Mouse (Mus musculus): Measurements from ENCODE around the gene Arnt2.
A peak's percentile ranks its signal among the peaks of the same experiment; 100 is the strongest.

Arnt2 gene

DNA sequence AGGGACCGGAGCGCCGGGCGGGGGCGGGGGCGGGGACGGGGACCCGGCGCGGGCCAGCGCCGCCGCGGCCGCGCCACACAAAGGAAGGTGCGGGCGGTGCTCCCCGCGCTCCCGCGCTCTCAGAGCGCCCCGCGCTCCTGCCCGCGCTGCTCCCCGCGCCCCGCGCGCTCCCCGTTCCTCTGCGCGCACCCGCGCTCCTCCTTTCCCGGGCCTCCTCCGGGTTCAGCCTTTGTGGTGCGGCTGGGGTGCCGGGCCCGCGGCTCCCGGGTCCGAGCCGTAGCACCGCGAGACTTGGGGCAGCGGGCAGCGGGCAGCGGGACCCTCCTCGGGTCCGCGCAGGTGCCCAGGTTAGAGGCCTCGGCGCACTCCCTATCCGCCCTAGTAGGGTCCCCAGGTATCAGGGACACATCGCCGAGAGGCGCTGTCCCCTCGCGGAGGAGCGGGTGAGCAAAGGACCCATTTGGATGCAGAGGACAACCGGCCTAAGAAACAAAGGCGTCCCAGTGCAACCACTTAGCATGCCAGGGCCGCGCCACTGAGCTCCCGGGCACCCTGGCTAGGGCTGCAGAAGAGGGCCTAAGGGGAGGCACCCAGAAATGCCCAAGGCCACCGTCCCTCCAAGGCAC is at the start of gene Arnt2:
Arnt2 (minus strand) TSS at position 281 of the 626 bp plus-strand sequence.
- DNase-seq (ENCODE audit: low spot score in 2 of 2), result no peak

DNA sequence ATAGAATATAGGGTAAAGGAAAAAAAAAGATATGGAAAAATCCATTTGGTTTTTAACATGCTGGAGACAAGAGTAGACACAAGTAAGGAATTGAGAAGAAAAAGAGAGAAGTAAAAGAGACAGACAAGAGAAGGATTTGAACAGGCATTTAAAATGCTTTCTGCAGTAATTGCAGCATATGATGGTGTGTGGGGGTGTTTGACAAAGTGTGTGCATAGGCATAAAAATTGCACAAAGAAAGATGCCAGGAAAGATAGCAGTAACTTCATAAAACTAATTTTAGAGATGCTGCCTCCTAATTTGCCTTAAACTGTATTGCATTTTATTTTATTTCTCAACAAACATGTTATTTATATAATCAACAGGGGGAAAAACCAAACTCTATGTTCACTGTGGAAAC is 41.7 kb upstream of the Arnt2 start:
- no peak for DNase-seq (ENCODE audit: low spot score in 2 of 2)

DNA sequence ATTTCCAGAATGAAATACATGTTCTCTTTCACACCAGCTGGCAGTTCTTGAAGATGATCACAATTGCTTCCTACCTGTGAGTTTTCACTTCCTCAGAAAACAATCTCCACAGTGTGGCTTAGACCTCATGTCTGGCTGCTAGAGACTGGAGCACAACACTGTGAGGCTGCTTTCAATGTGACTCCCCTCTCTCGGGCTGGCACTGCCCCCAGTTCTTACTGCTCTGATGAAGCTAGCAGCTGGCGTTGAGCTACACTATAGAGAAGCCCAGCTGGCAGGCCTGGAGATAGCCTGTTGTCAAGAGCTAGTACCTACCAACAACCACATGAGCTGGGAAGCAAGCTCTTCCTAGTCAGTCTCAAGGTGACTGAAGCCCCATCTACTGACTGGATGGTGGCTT is 39.1 kb upstream of the Arnt2 start:
- no peak for DNase-seq (ENCODE audit: low spot score in 2 of 2)

DNA sequence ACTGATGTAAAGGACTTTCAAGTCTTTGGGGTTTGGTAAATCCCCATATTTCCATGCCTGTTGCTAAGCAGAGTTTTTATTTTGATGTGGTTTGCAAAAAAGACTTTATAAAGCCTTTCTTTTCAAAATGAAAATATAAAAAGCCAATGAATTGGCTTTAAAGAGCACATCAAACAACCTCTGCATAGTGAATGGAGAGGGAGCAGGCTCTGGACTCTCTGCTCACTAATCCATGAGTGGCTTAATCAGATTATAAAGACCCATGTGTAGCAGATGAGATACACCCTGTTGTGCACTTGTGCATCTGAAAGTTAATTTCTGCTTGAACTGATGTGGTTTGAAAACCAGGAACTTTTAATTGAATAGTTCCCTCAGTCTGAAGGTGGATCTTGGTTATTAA is 38.5 kb upstream of the Arnt2 start:
- DNase-seq (ENCODE audit: low spot score in 2 of 2), result no peak

DNA sequence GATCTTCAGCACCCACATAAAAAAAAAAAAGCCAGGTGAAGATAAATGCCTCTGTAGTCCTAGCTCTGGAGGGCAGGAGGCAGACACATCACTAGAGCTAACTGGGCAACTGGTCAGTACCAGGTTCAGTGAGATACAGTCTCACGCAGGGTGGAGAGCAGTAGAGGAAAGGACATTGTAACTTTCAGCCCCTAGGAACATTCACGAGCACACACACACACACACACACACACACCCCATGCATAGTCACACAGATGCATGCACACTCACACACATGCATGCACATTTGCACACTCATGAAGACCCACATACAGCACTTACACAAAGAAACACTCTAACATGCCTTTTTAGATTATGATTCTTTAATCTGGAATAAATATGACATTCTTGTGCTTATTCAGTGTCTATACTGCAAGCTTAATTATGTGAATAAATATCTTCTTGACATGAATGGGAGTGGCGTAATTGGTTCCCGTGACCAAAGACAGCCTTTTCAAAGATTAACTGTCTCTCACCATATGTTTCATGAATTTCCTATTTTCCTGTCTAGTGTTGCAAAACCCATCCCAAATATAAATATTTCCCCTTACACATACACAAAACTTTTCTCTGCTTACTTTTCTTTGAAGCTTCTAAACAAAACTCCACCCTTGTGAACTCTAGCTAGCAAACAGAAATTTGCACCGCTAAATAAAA is 37.9 kb upstream of the Arnt2 start:
- no peak for DNase-seq (ENCODE audit: low spot score in 2 of 2)

DNA sequence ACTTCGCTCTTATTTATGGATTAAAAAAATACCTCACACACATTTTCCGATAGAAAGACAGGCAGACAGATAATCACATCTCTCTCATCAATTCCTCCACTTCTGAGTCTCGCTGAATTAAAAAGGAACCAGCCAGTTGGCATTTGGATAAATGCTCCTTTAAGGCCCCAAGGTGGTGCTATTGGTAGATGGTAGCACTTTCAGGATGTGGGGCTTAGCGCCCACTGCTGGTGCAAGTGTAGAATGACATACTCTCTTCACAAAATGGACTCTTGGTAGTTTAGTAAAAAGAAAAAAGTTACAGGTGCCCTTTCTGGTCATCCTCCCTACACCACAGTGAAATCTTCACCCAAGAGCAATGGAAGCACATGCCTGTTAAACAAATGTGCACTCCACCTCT is 37.1 kb upstream of the Arnt2 start:
- DNase-seq (ENCODE audit: low spot score in 2 of 2), result peak in 1 of 2 experiments; percentile 21

DNA sequence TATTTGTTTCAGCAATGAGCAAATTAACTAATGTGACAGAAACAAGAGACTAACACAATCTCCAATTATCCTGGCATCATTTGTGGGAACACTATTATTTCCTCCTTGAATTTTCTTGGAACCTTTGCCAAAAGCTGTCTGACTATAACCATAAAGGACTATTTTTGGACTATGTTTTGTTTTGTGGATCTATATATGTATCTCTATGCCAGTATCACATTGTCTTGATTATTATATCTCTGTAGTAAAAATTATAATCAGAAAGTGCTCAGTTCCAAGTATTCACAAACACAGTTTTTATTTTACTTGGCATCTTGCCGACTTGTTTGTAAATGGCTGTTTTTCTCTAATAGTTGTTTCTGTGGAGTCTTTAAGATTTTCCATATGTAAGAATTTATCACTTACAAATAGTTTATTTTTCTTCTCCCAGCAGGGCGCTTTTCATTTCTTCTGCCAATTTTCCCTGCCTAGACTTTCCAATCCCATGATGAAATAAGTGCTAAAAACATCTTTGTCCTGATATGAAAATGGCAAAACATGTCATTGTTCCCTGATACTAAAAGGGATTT is 32.5 kb upstream of the Arnt2 start:
- no peak for DNase-seq (ENCODE audit: low spot score in 2 of 2)

DNA sequence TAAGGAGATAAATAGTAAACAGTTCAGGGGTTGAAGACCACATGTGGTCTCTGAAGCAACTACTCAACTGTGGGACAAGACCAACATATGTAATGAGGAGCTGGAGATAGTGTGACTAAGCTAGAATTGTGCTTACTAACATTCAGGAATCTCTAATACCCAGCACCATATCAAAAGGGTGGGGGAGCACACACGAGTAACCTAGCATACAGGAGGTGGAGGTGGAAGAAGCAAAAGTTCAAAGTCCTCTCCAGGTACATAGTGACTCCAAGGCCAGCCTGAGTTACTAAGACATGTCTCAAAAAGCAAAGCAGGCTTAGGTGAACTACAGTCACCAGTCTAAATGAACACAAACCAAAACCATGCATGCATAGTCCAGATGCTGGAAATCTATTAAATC is 29.6 kb upstream of the Arnt2 start:
- DNase-seq (ENCODE audit: low spot score in 2 of 2), result no peak

DNA sequence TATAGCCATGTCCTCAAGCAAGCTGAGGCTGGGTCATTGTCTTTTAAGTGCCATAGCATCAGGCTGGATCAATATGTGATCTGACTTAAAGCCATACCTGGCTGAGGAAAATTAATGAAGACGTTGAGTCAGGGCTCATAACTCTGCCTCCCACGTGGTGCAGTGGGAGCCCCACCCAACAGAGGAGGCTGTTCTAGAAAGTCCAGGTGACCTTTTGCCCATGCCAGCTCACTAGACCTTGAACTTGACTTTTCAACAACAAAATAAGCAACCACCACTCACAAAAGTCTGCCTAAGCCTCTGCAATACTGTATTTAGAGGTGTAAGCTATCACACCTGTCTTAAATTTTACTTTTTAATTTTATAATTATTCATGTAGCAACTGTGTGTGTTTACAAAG is 24.9 kb upstream of the Arnt2 start:
- no peak for DNase-seq (ENCODE audit: low spot score in 2 of 2)

DNA sequence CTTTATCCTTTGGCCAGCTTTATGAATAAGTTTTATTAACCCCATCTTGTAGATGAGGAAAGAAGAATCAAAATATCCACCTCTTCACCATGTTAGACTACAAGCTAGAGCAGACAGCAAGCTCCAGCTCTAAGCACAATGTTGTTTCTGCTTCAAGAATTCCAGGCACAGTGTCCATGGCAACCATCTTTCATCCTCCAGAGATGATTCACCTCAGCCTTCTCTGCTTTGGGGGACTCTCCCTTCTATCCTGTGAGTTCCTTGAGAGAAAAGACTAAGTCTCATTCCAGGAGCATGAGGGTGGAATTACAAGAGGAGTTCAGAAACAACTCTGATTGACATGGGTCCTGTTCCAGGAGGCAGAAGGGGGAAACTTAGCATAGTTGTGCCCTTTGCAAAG is 22.2 kb upstream of the Arnt2 start:
- no peak for DNase-seq (ENCODE audit: low spot score in 2 of 2)

DNA sequence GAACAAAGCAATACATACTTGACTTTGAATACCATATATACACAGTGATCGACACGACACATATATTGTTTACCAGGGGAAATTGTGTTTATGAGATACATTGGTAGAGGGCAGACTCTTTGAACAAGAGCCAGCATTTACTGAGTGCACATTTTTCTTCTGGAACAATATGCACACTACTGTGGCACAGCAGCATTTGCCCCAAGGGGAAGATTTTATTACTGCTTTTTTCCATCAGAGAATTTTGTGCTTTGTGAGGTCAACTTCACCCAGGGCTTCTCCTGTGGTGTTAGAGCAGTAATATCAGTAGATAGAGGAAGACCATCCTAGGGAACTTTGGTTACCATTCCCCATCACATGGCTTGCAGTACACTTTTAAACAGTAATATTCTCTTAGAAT is 17.2 kb upstream of the Arnt2 start:
- DNase-seq (ENCODE audit: low spot score in 2 of 2), result no peak

DNA sequence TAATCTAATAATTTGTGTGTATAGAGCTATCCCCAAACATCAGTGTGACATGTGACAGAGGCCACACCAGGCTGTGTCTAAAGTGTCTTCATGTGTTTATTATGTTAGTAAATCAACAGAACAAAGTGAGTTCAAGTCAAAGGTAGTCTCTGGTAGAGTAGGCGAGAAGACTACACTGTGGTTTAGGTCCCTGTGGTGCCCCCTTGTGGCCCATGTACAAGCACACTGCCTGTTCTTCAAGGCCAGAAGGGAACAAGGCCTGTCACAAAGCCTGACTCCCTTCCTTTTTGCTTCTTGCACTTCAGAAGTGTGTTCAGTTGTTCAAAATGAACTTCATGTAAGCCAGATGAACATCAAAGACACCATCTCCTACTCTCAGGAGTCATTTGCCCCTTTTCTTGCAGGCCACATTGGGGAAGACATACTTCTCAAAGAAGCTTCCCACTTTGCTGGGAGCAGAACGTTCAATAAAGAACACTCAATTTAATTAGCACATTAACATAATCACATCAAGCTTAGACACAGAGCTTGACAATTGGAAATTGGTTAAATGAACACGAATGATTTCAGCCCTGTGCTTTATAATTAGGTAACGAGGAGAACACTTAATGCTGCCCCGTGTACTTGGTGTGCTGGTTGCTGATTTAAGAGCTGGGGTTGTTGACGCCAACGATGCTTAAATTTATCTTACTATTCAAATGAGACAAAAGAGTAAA is 14.9 kb upstream of the Arnt2 start:
- peak in 1 of 2 experiments; percentile 6 for DNase-seq (ENCODE audit: low spot score in 2 of 2)

DNA sequence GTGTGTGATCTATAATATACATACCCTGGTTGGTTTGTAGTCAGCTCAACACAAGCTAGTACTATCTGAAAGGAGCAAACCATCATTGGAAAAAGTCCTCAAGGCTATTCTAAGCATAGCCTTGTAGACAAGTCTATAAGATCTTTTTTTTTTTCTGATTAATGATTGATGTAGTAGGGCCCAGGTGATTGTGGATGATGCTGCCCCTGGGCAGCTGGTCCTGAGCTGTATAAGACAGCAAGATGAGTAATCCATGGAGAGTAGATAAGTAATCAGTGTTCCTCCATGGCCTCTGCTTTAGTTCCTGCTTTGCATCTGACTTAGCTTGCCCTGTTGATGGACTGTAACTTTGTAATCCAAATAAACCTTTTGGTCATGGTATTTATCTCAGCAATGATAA is 11.8 kb upstream of the Arnt2 start:
- DNase-seq (ENCODE audit: low spot score in 2 of 2), result no peak

DNA sequence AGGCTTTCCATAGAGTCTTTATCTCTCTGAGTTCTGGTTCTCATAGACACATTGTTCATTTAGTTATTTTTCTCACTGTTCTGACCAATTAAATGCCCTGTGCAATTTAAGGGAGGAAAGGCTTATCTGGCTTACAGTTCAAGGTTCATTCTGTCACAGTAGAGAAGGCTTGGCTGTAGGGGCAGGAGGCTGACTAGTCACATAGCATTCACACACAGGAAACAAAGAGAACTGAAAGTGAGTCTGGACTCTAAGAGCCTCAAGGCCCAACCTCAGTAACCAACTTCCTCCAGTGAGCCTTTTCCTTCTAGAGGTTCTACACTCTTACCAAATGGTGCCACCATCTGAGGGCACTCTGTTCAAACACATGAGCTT is 11.3 kb upstream of the Arnt2 start:
- no peak for DNase-seq (ENCODE audit: low spot score in 2 of 2)

DNA sequence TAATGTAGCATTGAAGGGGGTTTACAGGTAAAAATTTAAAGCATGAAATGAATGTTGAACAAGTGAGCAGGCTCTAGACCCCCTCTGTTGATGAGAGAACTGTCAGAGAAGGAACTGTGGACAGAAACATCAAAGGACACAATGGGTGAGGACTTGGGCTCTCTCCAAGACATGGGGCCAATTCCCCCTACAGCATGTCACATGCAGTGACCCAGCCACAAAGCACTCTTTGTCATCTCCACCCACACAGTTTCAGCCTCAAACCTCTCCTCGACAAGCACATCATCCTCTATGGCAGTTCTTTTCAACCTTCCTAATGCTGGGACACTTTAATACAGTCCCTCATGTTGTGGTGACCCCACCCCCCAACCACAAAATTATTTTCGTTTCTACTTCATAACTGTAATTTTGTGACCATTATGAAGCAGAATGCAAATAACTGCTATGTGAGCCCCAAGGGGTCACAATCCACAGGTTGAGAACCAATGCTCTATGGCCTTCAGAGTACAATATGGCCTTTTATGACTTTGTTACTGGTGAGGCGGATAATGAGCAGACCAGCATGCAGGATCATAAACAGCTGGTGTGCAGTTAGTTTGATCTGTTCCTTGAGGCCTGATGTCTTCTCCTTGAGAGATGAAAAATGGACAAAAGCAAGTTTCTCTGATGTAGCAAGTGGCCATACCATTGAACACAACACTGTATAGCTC is 10.8 kb upstream of the Arnt2 start:
- DNase-seq (ENCODE audit: low spot score in 2 of 2), result no peak

DNA sequence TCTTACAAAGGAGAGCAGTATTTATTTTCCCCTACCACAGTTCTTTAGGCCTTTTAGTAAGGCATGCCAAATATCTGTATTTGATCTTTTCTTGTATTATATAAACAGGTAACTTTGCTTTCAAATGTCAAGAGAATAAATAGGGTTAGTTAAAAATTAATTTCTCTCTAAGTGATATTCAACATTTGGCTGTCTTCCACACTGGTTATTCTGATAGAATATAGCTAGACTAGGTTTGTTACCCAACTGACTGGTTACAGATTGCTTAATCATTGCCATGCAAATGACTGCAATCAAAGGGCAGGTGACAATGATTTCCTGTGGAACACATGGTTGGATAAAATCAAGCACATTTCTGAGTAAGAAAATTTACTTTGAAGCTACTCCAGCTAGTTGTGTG is 7.5 kb upstream of the Arnt2 start:
- DNase-seq (ENCODE audit: low spot score in 2 of 2), result no peak

DNA sequence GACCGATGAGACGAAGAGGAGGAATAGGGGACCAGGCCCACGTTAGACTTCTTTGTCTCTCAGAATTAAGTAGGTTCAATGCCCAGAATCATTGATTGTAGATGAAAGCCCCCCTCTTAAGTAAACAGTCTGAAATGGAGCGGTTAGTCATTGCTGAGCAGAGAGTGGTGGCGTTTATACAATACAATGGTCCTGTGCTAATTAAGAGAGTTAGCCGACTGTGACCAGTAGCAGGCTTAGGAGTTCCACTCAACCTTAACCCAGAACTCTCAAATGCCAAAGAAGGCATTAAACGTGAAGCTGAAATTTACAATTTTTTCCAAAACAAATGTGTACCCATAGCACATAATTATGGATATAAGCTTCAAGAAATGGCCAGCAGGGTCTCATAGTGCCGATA is 2.6 kb upstream of the Arnt2 start:
- DNase-seq (ENCODE audit: low spot score in 2 of 2), result no peak

DNA sequence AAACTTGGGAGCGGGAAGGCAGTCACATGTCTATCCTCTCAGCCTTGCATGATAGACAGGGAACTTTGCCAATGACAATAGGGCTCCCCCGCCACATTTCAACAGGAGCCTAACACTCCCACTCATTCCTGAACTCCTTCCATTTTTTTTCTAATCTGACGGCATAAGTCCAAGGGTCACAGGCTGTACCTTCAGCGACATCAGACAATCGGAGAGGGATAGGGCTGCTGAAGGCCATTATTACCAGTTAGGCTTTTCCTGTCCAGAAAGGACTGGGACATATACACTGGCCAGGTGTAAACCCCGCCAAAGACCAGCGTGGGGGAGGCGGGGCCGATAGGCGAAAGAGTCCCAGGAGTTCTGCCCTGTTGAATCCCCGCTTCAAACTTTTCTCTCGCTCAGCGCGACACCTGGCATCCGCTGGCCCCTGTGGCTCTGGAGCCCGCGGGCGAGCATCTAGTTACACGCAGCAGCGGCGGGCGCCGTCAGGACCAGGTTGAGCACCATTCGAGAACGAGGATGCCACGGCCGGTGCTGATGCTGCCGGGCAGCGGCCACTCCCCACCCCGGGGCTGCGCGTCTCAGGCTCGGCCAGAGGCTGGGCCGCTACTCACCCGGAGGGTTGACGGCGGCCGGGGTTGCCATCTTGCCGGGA is 608 bp downstream of the Arnt2 start:
- DNase-seq (ENCODE audit: low spot score in 2 of 2), result no peak

DNA sequence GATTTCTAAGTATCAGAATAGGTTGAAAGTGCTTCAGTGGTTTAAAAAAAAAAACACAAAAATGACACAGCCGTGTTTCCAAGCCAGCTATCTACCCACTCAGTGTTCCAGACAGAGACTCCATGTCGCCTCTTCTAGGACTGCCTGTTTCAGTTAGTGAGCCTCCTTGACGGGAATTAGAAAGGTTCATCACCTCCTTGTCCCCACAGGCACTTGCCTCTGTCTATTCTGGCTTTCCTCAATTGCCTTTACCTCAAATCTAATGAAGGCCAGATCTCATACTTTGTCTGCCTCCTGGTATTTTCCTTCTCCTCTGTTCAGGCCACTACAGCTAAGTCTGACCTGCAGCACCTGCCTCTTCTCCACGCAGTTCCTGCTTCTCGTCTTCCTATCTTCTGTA is 1.7 kb downstream of the Arnt2 start:
- DNase-seq (ENCODE audit: low spot score in 2 of 2), result no peak

DNA sequence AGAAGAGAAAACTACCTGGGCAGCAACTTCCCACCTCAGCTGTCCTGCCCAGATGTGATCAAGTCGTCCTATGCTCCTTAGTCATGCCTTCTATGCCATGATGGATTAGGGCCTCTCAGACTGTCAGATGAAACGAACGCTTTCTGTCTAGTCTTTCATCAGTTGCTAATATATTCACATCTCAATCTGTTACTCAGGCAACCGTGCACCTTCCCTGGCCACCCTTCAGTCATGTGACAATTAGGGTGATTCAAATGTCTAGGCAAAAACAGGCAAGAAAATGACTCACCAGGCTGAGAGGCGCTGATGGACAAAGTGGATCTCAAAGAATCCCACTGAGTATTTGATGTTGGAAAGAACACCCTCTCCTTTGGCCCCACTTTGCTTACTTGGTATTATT is 6.6 kb downstream of the Arnt2 start:
- no peak for DNase-seq (ENCODE audit: low spot score in 2 of 2)

DNA sequence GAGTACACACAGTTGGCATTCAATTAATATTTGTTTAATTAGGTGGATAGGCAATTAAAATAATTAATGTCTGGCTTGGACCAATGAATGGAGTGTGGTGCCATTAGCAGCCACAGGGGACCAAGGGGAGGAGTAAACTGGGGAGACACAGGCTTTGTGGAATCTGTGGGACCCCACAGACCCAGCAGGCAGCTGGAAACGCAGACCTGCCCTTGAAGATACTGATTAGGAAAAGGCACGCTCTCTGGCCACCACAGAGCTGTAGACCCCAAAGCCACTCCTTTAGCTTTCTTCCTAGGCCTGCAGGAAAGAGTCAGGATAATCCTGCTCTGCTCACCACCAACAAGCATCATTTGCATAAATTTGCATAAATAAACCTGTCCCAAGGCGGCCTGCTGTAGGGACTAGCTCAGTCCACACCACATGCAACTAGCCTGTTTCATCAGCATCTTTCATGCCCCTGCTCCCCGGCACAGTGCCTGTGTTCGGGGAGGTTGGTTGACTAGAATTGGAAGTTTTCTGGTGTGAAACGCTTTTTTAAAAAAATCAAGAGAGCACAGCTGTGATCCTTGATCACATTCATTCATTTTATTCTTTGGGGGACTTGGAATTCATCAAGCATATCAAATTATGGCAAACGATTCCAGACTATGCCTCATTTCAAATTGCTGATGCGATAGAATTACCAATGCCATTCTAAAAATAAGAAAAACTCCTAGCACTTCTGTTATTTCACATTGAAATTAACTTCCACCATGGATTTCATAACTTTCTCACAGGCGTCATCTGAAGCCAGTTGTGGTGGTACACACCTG is 8.1 kb downstream of the Arnt2 start:
- DNase-seq (ENCODE audit: low spot score in 2 of 2), result no peak

Data from thymus, postnatal 10 days (tissue).